Mouse (Mus musculus) MEL (cell line): ENCODE measurements at regions not wholly inside any gene's neighbourhood (a gene's known extent, or its start where the extent isn't known, plus 50 kb on each side); places are given as distances from the start of the nearest gene placed in this dataset.

Source experiments
- DNase-seq: peaks from one replicate; pipeline ENCODE4 v3.0.0; 2011; ENCODE audit warnings: low read depth, low spot score
- H3K27ac ChIP-seq: 2 replicates; pipeline ENCODE4 v1.5.1; 2012; ENCODE audit warnings: low read depth, mild to moderate bottlenecking, control low read depth, low read length, moderate library complexity; ENCODE audit not compliant: control insufficient read depth
- H3K27me3 ChIP-seq, 2 experiments: fragments of 150-350 bp in 1 of 2; sonication (generic) in 1 of 2; 2 replicates each; pipeline ENCODE4 v1.6.1; 2012; ENCODE audit warnings: low read length in 2 of 2, mild to moderate bottlenecking in 2 of 2, improper control_type of control experiment in 1 of 2, moderate library complexity in 1 of 2; ENCODE audit not compliant: insufficient read depth in 2 of 2, control insufficient read depth in 1 of 2
- H3K36me3 ChIP-seq, 2 experiments: 2 replicates each; pipeline ENCODE4 v1.6.1; 2012 to 2014; ENCODE audit warnings: low read length in 2 of 2, improper control_type of control experiment in 1 of 2, inconsistent platforms in 1 of 2, mild to moderate bottlenecking in 1 of 2; ENCODE audit not compliant: insufficient read depth in 2 of 2, control insufficient read depth in 1 of 2
- H3K4me1 ChIP-seq, 2 experiments: fragments of 150-350 bp in 1 of 2; sonication (generic) in 1 of 2; 2 replicates each; pipeline ENCODE4 v1.6.1; 2012; ENCODE audit warnings: low read length in 2 of 2, improper control_type of control experiment in 1 of 2, mild to moderate bottlenecking in 1 of 2; ENCODE audit not compliant: insufficient read depth in 2 of 2, control insufficient read depth in 1 of 2
- H3K4me3 ChIP-seq, 2 experiments: fragments of 150-350 bp in 1 of 2; sonication (generic) in 1 of 2; 2 replicates each; pipeline ENCODE4 v1.5.1; 2012; ENCODE audit warnings: low read depth in 2 of 2, low read length in 2 of 2, mild to moderate bottlenecking in 2 of 2, moderate library complexity in 2 of 2, control low read depth in 1 of 2, improper control_type of control experiment in 1 of 2; ENCODE audit not compliant: control insufficient read depth in 1 of 2, insufficient read depth in 1 of 2
- H3K79me2 ChIP-seq: 2 replicates; pipeline ENCODE4 v1.6.1; 2012; ENCODE audit warnings: mild to moderate bottlenecking, low read length, moderate library complexity; ENCODE audit not compliant: control insufficient read depth, poor library complexity, insufficient read depth
- H3K9ac ChIP-seq: 2 replicates; pipeline ENCODE4 v1.6.1; 2012; ENCODE audit warnings: low read depth, mild to moderate bottlenecking, control low read depth, low read length, moderate library complexity; ENCODE audit not compliant: control insufficient read depth, poor library complexity, severe bottlenecking
- H3K9me3 ChIP-seq: fragments of 150-350 bp; sonication (generic); replicated peaks from 2 replicates; pipeline ENCODE4 v1.6.1; 2012; ENCODE audit warnings: mild to moderate bottlenecking, low read length, improper control_type of control experiment, moderate library complexity; ENCODE audit not compliant: insufficient read depth
- CHD1 ChIP-seq: IDR thresholded peaks from 2 replicates; pipeline ENCODE4 v1.6.1; 2012; ENCODE audit warnings: low read depth, mild to moderate bottlenecking, inconsistent platforms, low read length, improper control_type of control experiment
- EP300 ChIP-seq, 2 experiments: IDR thresholded peaks; 2 replicates each; pipeline ENCODE4 v1.6.1; 2011; ENCODE audit warnings: improper control_type of control experiment in 2 of 2, low read length in 2 of 2, low read depth in 1 of 2, mild to moderate bottlenecking in 1 of 2
- ETS1 ChIP-seq: IDR thresholded peaks from 2 replicates; pipeline ENCODE4 v1.6.1; 2012; ENCODE audit warnings: low read depth, mild to moderate bottlenecking, inconsistent platforms, low read length, improper control_type of control experiment, moderate library complexity
- KAT2A ChIP-seq: conservative IDR thresholded peaks from 2 replicates; pipeline ENCODE4 v1.6.1; 2012; ENCODE audit warnings: low read depth, low read length, improper control_type of control experiment, inconsistent platforms
- MAFK ChIP-seq: IDR thresholded peaks from 2 replicates; pipeline ENCODE4 v1.6.1; 2011; ENCODE audit warnings: low read depth, mild to moderate bottlenecking, low read length, improper control_type of control experiment, borderline replicate concordance
- MAX ChIP-seq: IDR thresholded peaks from 2 replicates; pipeline ENCODE4 v1.6.1; 2011; ENCODE audit warnings: low read length, improper control_type of control experiment
- MAZ ChIP-seq: IDR thresholded peaks from 2 replicates; pipeline ENCODE4 v1.6.1; 2012; ENCODE audit warnings: low read depth, mild to moderate bottlenecking, inconsistent platforms, low read length, improper control_type of control experiment
- MYB ChIP-seq: IDR thresholded peaks from 2 replicates; pipeline ENCODE4 v1.6.1; 2011; ENCODE audit warnings: mild to moderate bottlenecking, low read depth, low read length, improper control_type of control experiment
- NRF1 ChIP-seq: IDR thresholded peaks from 2 replicates; pipeline ENCODE4 v1.6.1; 2014; ENCODE audit warnings: low read depth, mild to moderate bottlenecking, inconsistent platforms, low read length, improper control_type of control experiment, moderate library complexity; ENCODE audit not compliant: poor library complexity, insufficient read depth, severe bottlenecking
- POLR2AphosphoS5 ChIP-seq: IDR thresholded peaks from 2 replicates; pipeline ENCODE4 v1.6.1; 2012; ENCODE audit warnings: low read depth, borderline replicate concordance, mild to moderate bottlenecking, inconsistent platforms, low read length, moderate library complexity, mixed read lengths
- RCOR1 ChIP-seq: IDR thresholded peaks from 2 replicates; pipeline ENCODE4 v1.6.1; 2012; ENCODE audit warnings: low read depth, mild to moderate bottlenecking, inconsistent platforms, low read length, improper control_type of control experiment
- SIN3A ChIP-seq: IDR thresholded peaks from 2 replicates; pipeline ENCODE4 v1.6.1; 2012; ENCODE audit warnings: low read length, improper control_type of control experiment, inconsistent platforms
- SMC3 ChIP-seq: IDR thresholded peaks from 2 replicates; pipeline ENCODE4 v1.6.1; 2011; ENCODE audit warnings: low read depth, low read length, improper control_type of control experiment
- TAL1 ChIP-seq: IDR thresholded peaks from 2 replicates; pipeline ENCODE4 v1.6.1; 2012; ENCODE audit warnings: mild to moderate bottlenecking, inconsistent platforms, low read length, moderate library complexity, mixed read lengths
- TBP ChIP-seq: IDR thresholded peaks from 2 replicates; pipeline ENCODE4 v1.8.0; 2011; ENCODE audit warnings: low read depth, low read length, improper control_type of control experiment
- TCF12 ChIP-seq: IDR thresholded peaks from 2 replicates; pipeline ENCODE4 v1.6.1; 2014; ENCODE audit warnings: low read depth, mild to moderate bottlenecking, inconsistent platforms, low read length, improper control_type of control experiment, moderate library complexity
- UBTF ChIP-seq: IDR thresholded peaks from 2 replicates; pipeline ENCODE4 v1.6.1; 2012; ENCODE audit warnings: low read depth, mild to moderate bottlenecking, inconsistent platforms, low read length, improper control_type of control experiment, moderate library complexity, borderline replicate concordance; ENCODE audit not compliant: insufficient read depth
- USF1 ChIP-seq: IDR thresholded peaks from 2 replicates; pipeline ENCODE4 v1.6.1; 2014; ENCODE audit warnings: low read depth, mild to moderate bottlenecking, inconsistent platforms, low read length, improper control_type of control experiment, moderate library complexity
- ZNF384 ChIP-seq: IDR thresholded peaks from 2 replicates; pipeline ENCODE4 v1.6.1; 2012; ENCODE audit warnings: low read depth, mild to moderate bottlenecking, inconsistent platforms, low read length, improper control_type of control experiment

DNA sequence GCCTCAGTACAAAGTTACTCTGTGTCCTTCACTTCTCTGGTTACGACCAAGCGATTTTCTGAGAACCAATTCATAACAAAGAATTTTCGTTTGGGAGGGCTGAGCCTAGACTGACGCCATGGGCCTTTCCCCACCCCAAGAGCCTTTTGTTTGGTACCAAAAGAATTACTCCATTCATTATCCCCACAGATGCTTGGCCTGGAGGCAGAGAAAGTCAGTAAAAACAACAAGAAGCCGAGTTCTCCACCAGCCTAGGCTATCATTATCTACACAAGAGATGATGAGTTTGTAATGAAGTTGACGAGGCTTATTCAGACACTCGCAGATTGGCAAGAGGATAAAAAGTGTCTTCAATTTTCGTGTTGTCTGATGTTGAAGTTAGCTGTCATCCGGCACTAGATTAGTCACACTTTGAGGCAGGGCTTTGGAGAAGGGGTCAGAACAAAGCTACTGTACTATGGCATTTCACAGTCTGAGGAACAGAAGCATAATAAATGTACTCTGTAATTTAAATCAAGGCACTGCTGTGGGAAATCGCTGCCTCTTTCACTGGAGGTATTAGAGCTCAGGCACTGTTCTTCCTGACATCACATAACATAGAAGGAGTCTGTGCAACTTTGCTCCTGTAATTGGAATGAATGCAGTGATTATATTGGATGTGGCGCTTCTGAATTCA, 296.9 kb upstream of the Fign start:
- no peaks in the 10 kb centered on the region for H3K27me3 ChIP-seq
- no peaks in the 10 kb centered on the region for H3K4me1 ChIP-seq
- H3K9ac ChIP-seq: no peak overlapping the region
- H3K36me3 ChIP-seq: no peaks in the 10 kb centered on the region
- H3K4me3 ChIP-seq: no peak overlapping the region
- no peak overlapping the region for H3K27ac ChIP-seq
- no peaks in the 10 kb centered on the region for H3K79me2 ChIP-seq
- H3K9me3 ChIP-seq: no peaks in the 10 kb centered on the region
- no peak for DNase-seq
- TF ChIP-seq NRF1 (no peak), SIN3A (no peak), CHD1 (no peak), MAFK (no peak), RCOR1 (no peak)

DNA sequence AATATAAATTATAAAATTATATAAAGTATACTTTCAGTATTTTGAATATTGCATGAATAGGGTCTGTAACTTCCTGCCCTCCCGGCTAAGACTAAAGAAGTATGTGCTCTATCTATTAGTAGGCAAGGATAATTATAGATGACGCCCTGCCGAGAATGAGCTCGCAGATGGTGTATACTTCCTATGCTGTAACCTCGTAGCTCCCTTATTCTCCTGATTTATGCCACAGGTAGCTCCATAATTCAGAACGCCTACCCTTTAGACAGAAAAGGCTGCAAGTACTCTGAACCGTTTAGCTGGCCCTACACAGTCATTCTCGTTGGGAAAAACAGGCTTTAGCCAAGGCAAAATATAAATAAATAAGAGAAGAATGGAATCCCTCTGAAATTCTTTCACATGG, 296.4 kb upstream of the Fign start:
- no peaks in the 10 kb centered on the region for H3K9me3 ChIP-seq
- no peak for TF ChIP-seq USF1
- no peak for TF ChIP-seq UBTF
- no peak for TF ChIP-seq MYB
- no peak for TF ChIP-seq SIN3A
- no peak for TF ChIP-seq ETS1
- H3K9ac ChIP-seq: no peak overlapping the region
- no peaks in the 10 kb centered on the region for H3K79me2 ChIP-seq
- no peak overlapping the region for H3K4me3 ChIP-seq
- no peaks in the 10 kb centered on the region for H3K27me3 ChIP-seq
- no peaks in the 10 kb centered on the region for H3K4me1 ChIP-seq
- H3K27ac ChIP-seq: no peak overlapping the region
- DNase-seq: no peak
- no peaks in the 10 kb centered on the region for H3K36me3 ChIP-seq

DNA sequence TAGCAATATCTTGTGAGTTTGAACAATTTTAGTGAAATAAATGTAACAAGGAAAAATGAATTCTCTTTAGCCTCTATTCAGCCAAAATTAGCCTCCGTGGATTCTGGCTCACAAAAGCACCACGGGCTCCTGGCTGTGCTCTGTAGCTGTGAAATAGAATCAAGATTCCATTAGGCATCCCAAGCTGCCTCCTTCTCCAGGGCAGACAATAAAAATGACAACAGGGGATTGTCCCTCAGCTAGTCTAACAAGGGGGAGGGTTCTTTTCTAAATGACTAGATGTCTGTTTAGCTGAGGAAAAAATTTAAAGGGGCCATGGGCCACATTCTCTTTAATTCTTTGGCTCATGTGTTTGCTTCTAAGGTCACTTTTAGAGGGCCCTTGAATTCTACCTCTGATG, 272.0 kb upstream of the Fign start:
- Histone ChIP-seq H3K36me3 (no peaks in the 10 kb centered on the region), H3K27me3 (no peaks in the 10 kb centered on the region), H3K9me3 (no peaks in the 10 kb centered on the region)

More for the DNA sequence above, 272.0 kb upstream of the Fign start:
- DNase-seq: no peak
- H3K9ac ChIP-seq: no peak overlapping the region
- TF ChIP-seq EP300 (IDR thresholded peaks at IDR 0.05; ENCODE audit: low read depth in 1 of 2, low read length in 2 of 2) (no peak), SIN3A (no peak), ETS1 (no peak), CHD1 (no peak), TAL1 (no peak), TCF12 (no peak), RCOR1 (no peak), KAT2A (no peak), TBP (no peak), POLR2AphosphoS5 (no peak), MAZ (no peak), MYB (no peak), MAX (no peak), ZNF384 (no peak), SMC3 (no peak)
- H3K79me2 ChIP-seq: no peaks in the 10 kb centered on the region
- no peak overlapping the region for H3K4me3 ChIP-seq
- no peaks in the 10 kb centered on the region for H3K4me1 ChIP-seq
- H3K27ac ChIP-seq: no peak overlapping the region
